8 mouse cellular contexts compared by ENCODE assay signal in genomic region chr3:58163806-58164205, GRCm38 (mm10).
DNase-seq lines count a peak whose midpoint lies in the region; ATAC-seq and TF ChIP-seq lines count a peak whose summit lies in the region.

No protein-coding gene starts in this region.

- peaks cover 7% of the 10 kb centered on the region for H3K4me1 ChIP-seq in embryonic facial prominence, embryonic 10.5 days
- H3K4me1 ChIP-seq in heart, embryonic 10.5 days = peaks cover 49% of the 10 kb centered on the region
- H3K4me1 ChIP-seq in kidney, embryonic 15.5 days = peaks cover 15% of the 10 kb centered on the region; the same call in 1 of the 2 replicates
- H3K4me1 ChIP-seq in limb, embryonic 14.5 days (ENCODE audit: control insufficient read depth, insufficient read depth, low read length) = peaks cover 4% of the 10 kb centered on the region
- H3K4me1 ChIP-seq in midbrain, postnatal 0 days (ENCODE audit: insufficient read depth, low read length) = peaks cover 3% of the 10 kb centered on the region; the same call in 1 of the 2 replicates
- H3K4me1 ChIP-seq in stomach, embryonic 14.5 days (ENCODE audit: control insufficient read depth, insufficient read depth, low read length) = no peaks in the 10 kb centered on the region

- TF ChIP-seq POLR2A in limb, embryonic 14.5 days (IDR thresholded peaks at IDR 0.05; ENCODE audit: borderline replicate concordance, extremely low read depth, insufficient read depth, insufficient read length) = no peak

- H3K36me3 ChIP-seq in embryonic facial prominence, embryonic 10.5 days (replicated peaks) = no peaks in the 10 kb centered on the region
- no peaks in the 10 kb centered on the region for H3K36me3 ChIP-seq in heart, embryonic 10.5 days
- H3K36me3 ChIP-seq in kidney, embryonic 15.5 days = no peaks in the 10 kb centered on the region
- no peaks in the 10 kb centered on the region for H3K36me3 ChIP-seq in limb, embryonic 14.5 days (ENCODE audit: control insufficient read depth, insufficient read depth, low read length)
- H3K36me3 ChIP-seq in midbrain, postnatal 0 days (ENCODE audit: insufficient read depth, low read length) = no peaks in the 10 kb centered on the region
- no peaks in the 10 kb centered on the region for H3K36me3 ChIP-seq in stomach, embryonic 14.5 days (ENCODE audit: control insufficient read depth, insufficient read depth, low read length)

- no peak overlapping the region for H3K27ac ChIP-seq in embryonic facial prominence, embryonic 10.5 days (replicated peaks)
- H3K27ac ChIP-seq in heart, embryonic 10.5 days = peak overlapping the region; percentile 33; the same call in 1 of the 2 replicates
- H3K27ac ChIP-seq in kidney, embryonic 15.5 days = no peak overlapping the region
- no peak overlapping the region for H3K27ac ChIP-seq in limb, embryonic 14.5 days (replicated peaks; ENCODE audit: low read depth, low read length)
- H3K27ac ChIP-seq in midbrain, postnatal 0 days (ENCODE audit: low read depth, low read length) = no peak overlapping the region
- H3K27ac ChIP-seq in stomach, embryonic 14.5 days (ENCODE audit: low read length) = no peak overlapping the region

- H3K27me3 ChIP-seq in embryonic facial prominence, embryonic 10.5 days (replicated peaks; ENCODE audit: low read depth, poor library complexity, severe bottlenecking) = peaks cover 15% of the 10 kb centered on the region
- no peaks in the 10 kb centered on the region for H3K27me3 ChIP-seq in heart, embryonic 10.5 days (ENCODE audit: insufficient read depth, poor library complexity, severe bottlenecking)
- no peaks in the 10 kb centered on the region; the same call in 1 of the 2 replicates for H3K27me3 ChIP-seq in kidney, embryonic 15.5 days
- no peaks in the 10 kb centered on the region for H3K27me3 ChIP-seq in limb, embryonic 14.5 days (ENCODE audit: control insufficient read depth, insufficient read depth, low read length)
- H3K27me3 ChIP-seq in midbrain, postnatal 0 days (ENCODE audit: insufficient read depth, low read length) = no peaks in the 10 kb centered on the region
- no peaks in the 10 kb centered on the region for H3K27me3 ChIP-seq in stomach, embryonic 14.5 days (ENCODE audit: control insufficient read depth, insufficient read depth, low read length)

- no peak overlapping the region for H3K4me2 ChIP-seq in kidney, embryonic 15.5 days
- H3K4me2 ChIP-seq in limb, embryonic 14.5 days (replicated peaks; ENCODE audit: low read depth, low read length, severe bottlenecking) = no peak overlapping the region; the same call in 1 of the 2 replicates
- H3K4me2 ChIP-seq in midbrain, postnatal 0 days (ENCODE audit: low read depth, low read length, poor library complexity, severe bottlenecking) = no peak overlapping the region
- no peak overlapping the region for H3K4me2 ChIP-seq in stomach, embryonic 14.5 days (replicated peaks; ENCODE audit: low read depth, low read length)

- H3K4me3 ChIP-seq in embryonic facial prominence, embryonic 10.5 days = no peak overlapping the region
- no peak overlapping the region for H3K4me3 ChIP-seq in heart, embryonic 10.5 days
- H3K4me3 ChIP-seq in kidney, embryonic 15.5 days (replicated peaks) = no peak overlapping the region
- H3K4me3 ChIP-seq in limb, embryonic 14.5 days (replicated peaks; ENCODE audit: low read length) = no peak overlapping the region
- H3K4me3 ChIP-seq in midbrain, postnatal 0 days (ENCODE audit: low read depth, low read length) = no peak overlapping the region
- no peak overlapping the region for H3K4me3 ChIP-seq in stomach, embryonic 14.5 days (ENCODE audit: low read depth, low read length)

- H3K9me3 ChIP-seq in embryonic facial prominence, embryonic 10.5 days = no peaks in the 10 kb centered on the region
- H3K9me3 ChIP-seq in heart, embryonic 10.5 days = no peaks in the 10 kb centered on the region
- no peaks in the 10 kb centered on the region for H3K9me3 ChIP-seq in kidney, embryonic 15.5 days (replicated peaks)
- H3K9me3 ChIP-seq in limb, embryonic 14.5 days (ENCODE audit: control insufficient read depth, low read length) = no peaks in the 10 kb centered on the region
- no peaks in the 10 kb centered on the region for H3K9me3 ChIP-seq in midbrain, postnatal 0 days (ENCODE audit: low read length)
- no peaks in the 10 kb centered on the region for H3K9me3 ChIP-seq in stomach, embryonic 14.5 days (ENCODE audit: control insufficient read depth, low read depth, low read length)

- peak; percentile 86 for ATAC-seq in kidney, embryonic 15.5 days (replicated peaks; ENCODE audit: low FRiP score)
- peak; percentile 27; the same call in 1 of the 2 replicates for ATAC-seq in limb, embryonic 14.5 days (ENCODE audit: low FRiP score, low read depth)
- peak; percentile 28; the same call in 1 of the 2 replicates for ATAC-seq in midbrain, postnatal 0 days (ENCODE audit: low FRiP score)
- ATAC-seq in stomach, embryonic 14.5 days (ENCODE audit: insufficient number of reproducible peaks, insufficient read depth, low FRiP score, low read depth) = peak; percentile 51; the same call in 1 of the 2 replicates

- no peak overlapping the region for H3K9ac ChIP-seq in kidney, embryonic 15.5 days
- no peak overlapping the region for H3K9ac ChIP-seq in limb, embryonic 14.5 days (ENCODE audit: low read depth, low read length, severe bottlenecking)
- no peak overlapping the region for H3K9ac ChIP-seq in midbrain, postnatal 0 days (replicated peaks; ENCODE audit: low read length, poor library complexity, severe bottlenecking)
- H3K9ac ChIP-seq in stomach, embryonic 14.5 days (replicated peaks; ENCODE audit: low read depth, low read length) = no peak overlapping the region

- TF ChIP-seq CTCF in midbrain, postnatal 0 days (IDR thresholded peaks at IDR 0.05) = peak; percentile 90

- WGBS in embryonic facial prominence, embryonic 10.5 days = 12% methylated on average over 10 of the region's 10 CpGs
- 10% methylated on average over 10 of the region's 10 CpGs for WGBS in heart, embryonic 10.5 days
- 6% methylated on average over 10 of the region's 10 CpGs for WGBS in kidney, embryonic 15.5 days
- 6% methylated on average over 10 of the region's 10 CpGs for WGBS in limb, embryonic 14.5 days
- 12% methylated on average over 10 of the region's 10 CpGs for WGBS in midbrain, postnatal 0 days
- 7% methylated on average over 10 of the region's 10 CpGs for WGBS in stomach, embryonic 14.5 days

- DNase-seq in 3134 (ENCODE audit: extremely low read depth, insufficient read length, low spot score) = peak; percentile 52
- peak; percentile 84 for DNase-seq in adrenal gland, postnatal 10 days
- DNase-seq in embryonic facial prominence, embryonic 10.5 days (ENCODE audit: low spot score) = peak; percentile 79
- DNase-seq in heart, embryonic 10.5 days (ENCODE audit: low spot score) = peak; percentile 89
- DNase-seq in limb, embryonic 14.5 days (ENCODE audit: low spot score) = peak; percentile 83
- DNase-seq in midbrain, postnatal 0 days (ENCODE audit: low spot score) = peak; percentile 88

Comparison
In these comparisons a context has a peak if more than half of its experiments do, and no peak if none do; other contexts are left out.
1. ATAC-seq: peak in every context shown above with its lines; median percentile 86 in kidney, embryonic 15.5 days; 51 in stomach, embryonic 14.5 days; 28 in midbrain, postnatal 0 days; 27 in limb, embryonic 14.5 days.